Mouse (Mus musculus) mouse trophoblast stem cell (cell line): ENCODE measurements around the gene Nipbl.

Experiments
- in situ Hi-C, 2 experiments: fragments of 300-500 bp; cut with MseI, MboI; formaldehyde crosslinking; loops; 2 replicates in 1 of 2; 3 replicates in 1 of 2; pipeline ENCODE4 v1.15.1; 2025

Nipbl gene

DNA sequence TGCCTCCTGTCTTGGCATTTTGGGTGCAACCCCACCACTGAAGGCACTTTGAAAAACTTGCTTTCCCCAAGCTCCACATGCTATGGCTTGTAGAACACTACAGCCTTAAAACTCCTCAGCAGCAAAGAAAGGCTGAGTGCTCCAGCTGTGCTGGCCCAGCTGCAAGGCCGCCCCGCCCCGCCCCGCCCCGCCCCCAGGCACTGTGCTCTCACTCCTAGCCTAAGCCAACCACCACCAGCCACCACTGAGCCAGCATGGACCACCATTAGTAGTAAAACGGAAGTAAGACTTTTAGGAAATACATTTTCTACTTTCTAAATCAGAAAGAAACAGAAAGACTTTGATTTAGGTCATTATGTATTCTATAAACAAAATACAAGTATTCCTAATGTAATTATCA lies 23.4 kb downstream of the Nipbl start:
- in situ Hi-C loops, result no loop called here

DNA sequence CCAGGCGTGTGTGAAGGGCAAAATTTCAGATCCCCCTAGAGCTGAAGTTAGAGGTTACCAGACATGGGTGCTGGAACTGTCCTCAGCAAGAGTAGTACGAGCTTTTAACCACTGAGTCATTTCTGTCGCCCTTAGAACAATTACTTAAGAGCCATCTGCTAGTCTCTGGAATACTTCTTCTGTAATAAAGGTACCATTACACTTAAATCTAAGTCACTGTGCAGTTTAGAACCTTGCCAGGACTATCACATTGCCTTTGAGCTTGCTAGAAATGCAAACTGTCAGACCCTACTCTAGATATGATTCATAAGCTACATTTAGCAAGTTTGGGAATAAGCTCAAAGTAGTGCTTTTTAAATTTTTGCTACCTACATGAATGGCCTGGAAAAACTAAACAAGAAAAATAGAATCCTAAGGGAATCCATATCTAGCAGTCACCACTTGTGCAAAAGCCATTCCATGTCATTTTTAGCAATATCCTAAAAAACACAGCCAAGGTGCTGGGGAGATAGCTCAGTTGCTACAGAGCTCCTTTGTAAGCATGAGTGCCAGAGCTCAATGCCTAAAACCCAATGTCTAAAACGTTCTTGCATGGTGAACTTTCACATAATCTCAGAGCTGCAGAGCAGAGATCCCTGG lies 27.6 kb downstream of the Nipbl start:
- in situ Hi-C loops, result no loop called here

DNA sequence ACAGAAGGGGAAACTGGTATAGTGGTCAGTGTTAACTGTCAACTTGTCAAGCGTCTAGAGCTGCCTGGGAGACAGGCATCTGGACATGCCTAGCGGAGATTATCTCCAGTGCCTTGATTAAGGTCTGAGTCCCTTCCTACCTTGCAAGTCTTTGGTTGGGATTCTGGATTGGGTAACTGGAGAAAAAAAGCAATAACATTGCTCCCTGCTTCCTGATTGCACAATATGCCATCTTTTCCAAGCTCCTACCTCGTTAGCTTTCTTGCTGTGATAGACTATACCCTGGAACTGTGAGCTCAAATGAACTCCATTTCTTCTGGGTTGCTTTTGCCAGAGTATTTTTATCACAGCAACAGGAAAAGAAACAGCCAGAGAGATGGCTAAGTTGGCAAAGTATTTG lies 30.9 kb downstream of the Nipbl start:
- in situ Hi-C loops, result no loop called here

DNA sequence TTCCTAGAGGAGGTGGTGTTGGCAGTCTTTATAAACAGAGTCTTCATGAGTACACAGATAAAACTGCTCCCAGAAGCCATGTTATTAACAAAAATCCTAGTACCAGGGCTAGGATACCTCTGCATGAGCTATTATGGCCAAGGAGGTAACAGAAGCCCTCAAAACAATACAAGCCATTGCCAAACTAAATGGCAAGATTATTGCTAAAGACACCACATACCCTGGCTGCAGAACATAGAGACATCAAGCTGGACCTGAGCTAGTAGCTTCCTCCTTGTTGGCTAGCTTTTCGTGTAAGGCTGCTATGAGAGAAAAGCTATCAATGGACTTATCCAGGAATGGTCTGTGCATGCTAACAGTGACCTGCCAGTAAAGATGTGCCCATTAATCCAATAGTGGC lies 32.4 kb downstream of the Nipbl start:
- in situ Hi-C loops, result no loop called here

DNA sequence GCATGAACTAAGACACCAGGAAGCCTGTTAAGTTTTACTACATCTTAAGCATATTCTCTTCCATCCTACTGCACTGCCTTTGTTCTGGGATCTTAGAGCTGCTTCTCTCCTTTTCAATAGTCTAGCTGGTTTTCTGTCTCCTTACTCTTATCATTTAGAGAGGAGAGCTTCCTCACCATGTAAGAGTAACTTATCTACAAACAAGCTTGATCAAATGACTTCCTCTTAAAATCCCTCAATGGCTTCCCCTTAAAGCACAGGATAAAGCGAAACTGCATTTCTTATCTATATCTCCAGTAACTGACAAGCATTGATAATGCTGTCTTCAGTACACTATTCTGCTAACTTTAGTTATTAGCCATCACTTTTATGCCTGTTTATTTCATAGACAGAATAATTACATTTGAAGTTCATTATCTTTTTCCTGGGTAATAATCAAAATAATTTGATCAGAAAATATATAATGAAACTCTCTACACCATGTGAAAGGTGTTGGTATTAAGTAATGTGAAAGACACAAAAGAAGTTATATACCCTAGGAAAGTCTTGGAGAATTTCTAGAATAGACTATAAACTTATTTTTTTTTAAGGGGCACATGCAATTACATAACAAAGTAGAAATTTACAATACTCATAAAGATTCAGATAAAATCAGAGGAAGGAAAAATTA lies 33.0 kb downstream of the Nipbl start:
- in situ Hi-C loops, result no loop called here

DNA sequence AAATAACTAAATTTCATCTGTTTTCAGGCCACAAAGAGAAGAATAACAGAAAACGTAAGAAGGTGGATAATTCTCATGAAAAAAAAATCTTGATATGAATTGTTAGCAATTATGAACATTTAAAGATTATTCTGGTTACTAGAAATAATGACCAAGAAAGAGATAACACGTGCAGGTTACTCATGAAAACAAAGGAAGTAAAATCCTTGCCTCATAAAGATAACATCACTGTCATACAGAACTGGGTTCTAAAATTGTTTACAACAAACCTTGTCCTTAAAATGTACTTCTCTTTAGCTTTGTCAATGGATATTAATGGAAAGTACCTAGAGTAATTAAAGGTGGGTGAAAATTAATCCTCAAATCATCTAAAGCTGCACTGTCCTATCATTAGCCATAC lies 37.2 kb downstream of the Nipbl start:
- in situ Hi-C loops, result no loop called here

DNA sequence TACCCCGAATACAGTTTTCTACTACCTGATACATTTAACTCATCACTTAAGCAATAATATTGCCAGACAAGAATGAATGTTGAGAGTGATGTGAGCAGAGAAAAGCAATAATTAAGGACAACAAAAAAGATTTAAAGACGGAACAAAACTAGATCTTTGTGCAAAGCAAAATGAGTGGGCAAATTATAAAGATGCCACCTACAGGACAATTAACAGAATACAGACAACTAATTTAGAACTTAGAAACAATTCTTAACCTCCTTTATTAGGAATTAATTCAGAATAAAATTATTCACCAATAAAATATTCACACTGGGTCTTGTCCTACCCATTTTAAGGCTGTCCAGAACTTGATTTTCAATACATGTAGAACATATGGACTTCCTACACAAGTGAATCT lies 38.0 kb downstream of the Nipbl start:
- in situ Hi-C loops, result no loop called here

DNA sequence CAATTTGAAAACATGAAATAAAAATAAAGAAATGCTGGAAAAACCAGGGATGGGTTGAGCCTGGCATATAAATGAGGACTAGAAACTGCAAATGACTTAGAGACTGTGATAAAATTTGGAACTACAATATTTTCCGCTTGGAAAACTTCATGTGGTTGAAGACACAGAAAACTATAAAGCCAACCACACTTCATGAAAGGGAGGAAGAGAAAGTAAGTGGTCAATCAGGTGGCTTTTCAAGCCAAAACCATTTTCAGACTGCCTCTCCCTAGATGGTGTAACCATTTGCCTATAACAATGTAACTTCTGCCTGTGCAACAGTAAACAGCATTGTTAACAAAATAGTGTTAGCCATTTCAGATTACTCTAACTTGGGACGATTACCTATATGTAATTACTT lies 41.7 kb downstream of the Nipbl start:
- in situ Hi-C loops, result no loop called here

DNA sequence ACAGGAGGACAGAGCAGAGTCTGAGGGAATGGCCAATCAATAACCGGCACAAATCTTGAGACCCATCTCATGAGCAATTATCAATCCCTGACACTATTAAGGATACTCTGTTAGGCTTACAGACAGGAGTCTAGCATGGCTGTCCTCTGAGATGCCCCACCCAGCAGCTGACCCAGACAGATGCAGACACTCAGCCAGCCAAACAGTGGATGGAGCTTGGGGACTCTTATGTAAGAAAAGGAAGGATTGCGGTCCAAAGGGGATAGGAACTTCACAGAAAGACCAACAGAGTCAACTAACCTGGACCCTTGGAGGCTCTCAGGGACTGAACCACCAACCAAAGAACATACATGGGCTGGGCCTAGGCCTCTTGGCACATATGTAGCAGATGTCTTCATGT lies 42.7 kb downstream of the Nipbl start:
- in situ Hi-C loops, result no loop called here

DNA sequence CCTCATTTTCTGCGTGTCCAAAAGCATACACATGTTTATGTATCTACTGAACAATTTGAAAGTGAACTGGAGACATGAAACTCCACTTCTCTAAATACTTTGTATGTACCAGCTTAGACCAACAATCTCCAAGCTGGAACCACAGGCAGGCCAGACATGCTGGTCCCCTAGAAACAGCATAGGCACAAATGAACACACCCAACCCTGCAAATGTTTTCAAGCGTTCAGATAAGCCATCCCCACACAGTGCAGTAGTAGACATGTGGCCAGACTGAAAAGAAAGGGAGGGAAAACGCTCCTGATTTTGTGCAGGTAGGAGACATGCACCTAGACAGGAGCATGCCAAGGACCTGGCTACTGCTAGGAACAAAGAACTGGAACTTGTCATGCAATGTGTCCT lies 52.5 kb downstream of the Nipbl start:
- in situ Hi-C loops, result no loop called here

DNA sequence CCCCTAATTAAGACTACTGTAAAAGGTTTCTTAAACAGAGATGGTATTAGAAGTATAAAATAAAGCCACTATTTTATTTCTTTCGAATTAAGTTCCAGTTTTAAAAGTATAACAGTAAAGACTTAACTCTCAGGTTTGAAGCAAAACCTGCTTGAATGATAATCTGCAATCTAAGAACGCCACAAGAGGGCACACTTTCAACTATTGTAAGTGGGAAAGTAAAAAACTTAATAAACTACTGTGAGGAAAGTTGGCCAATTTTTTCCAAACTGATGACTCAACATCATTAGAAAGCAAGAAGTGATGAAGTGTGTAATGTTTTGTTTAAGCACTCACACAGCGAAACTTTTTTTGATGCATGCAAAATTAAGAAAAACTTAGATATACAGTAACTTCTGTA lies 62.0 kb downstream of the Nipbl start:
- in situ Hi-C loops, result no loop called here

DNA sequence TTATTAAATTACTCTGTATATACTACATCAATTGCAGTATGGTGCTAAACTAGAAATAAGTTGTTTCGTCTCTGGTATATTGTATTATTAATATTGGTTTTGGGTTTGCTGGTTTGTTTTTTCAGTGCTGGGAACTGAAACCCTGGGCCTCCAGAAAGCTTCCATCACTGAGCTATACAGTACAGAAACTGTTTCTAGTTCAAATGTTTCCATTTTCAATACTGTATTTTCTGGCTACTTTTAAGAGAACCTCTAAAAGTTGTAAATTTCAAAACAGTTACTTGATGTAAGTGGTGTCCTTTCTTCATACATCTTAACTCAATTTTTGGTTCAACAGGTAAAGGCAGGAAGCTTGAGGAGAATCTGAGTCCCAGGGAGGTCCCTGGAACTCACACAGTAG lies 68.6 kb downstream of the Nipbl start:
- in situ Hi-C loops, result no loop called here

DNA sequence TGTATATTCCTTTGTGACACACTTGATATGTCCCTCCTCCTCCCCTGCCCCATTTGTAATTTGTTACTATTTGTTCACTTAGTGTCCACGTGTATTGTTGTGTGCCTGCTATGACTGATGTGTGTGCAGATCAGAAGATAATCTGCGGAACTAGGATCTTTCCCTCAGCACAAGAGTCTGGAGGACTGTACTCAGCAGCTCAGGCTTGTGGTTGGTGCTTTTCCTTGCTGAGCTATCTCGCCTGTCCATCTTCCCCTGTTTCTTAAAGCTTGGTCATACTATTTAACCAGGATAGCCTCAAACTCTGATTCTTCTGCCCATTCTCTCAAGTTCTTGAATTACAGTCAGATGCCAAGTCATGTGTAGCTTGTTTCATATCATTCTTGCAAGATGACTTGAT lies 69.5 kb downstream of the Nipbl start:
- in situ Hi-C loops, result no loop called here

DNA sequence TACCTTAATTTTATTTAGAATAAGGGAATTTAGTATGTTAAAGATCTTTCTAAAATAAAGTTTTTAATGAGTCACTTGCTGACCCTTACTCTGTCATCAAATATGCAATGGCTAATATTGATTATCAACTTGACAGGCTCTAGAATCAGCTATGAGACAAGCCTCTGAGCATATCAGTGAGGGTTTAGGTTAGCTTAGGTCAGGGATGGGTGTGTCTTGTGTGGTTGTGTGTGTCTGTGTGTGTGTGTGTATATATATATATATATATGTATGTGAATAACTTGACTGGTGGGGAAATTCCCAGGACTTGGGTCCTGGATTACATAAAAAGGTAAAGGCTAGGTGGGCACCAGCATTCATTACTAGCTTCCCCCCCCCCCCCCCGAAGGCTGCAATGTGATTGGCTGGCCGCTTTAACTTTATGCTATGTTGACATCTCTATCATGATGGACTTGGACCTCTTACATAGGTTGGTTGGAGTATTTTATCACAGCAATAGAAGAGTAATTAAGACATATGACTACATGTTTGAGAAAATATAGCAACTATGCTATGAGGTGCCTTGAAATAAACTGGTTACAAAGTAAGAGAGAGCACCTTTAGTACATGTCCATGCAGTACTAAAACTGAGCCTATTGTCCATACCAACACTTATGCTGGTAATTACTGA lies 97.0 kb downstream of the Nipbl start:
- in situ Hi-C loops, result no loop called here

DNA sequence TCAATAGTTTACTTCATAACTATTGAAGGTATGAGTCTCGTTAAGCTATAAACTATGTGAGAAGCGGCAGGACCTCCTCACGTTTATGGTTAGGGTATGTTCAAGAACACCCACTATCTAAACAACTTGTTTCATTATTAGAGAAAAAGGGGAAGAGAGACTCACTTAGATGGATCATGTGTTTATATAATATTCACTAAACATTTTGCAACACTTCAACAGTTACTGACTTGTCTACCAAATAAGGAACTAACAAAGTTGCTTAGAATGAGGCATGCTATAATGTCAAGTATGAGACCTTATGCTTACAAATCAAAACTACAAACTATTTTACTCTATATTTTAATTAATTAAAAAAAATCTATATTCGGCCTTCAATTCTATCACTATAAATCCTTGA lies 103.7 kb downstream of the Nipbl start:
- in situ Hi-C loops, result no loop called here

DNA sequence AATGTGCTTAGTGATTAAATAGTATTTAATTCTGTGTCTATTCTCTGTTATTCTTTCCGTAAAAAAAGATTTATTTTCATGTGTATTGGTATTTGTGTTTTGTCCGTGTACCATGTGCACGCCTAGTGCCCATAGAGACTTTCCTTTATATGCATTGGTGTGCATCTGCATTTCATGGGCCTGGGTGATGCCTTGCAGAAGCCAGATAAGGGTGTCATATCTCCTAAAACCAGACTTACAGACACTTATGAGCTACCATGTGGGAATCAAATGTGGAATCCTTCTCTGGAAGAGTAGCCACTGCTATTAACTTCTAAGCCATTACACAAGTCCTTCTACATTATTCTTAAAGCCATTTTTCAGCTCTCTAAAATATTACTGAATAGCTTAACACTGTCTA lies 112.7 kb downstream of the Nipbl start:
- in situ Hi-C loops, result no loop called here

DNA sequence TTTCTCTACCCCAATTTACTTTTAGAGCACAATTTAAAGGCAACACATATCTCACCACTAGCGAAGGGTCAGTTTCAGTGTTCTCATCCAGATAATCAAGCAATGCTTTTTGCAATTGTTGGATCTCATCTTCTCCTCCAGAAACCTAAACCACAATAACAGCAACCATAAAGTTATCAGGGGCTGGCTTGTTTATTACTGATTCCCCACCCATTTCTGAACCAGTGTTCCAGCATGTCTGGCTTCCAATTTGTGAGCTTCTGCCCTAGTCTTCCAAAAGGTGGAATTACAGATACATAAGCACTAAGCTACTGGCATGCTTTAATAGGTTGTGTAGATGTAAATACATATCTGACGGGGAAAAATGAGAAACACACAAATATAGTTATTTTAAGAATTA lies 118.6 kb downstream of the Nipbl start:
- in situ Hi-C loops, result no loop called here

DNA sequence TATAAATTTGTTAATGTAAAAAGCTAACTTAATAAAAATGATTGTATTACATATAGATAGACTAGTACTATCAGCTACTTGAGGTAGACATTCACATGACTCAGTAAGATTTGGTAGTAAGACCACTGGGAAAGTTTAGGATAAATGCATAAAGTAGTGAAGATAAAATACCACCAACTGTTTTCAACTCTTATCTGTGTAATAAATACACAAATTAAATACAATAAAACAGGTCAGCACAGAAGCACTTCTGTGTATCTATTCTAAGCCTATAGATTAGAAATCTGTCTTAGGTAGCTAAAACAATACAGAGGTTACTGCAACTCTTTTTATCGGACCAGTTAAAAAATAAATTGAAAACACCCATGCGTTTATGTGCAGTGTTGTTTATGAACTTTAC lies 119.4 kb downstream of the Nipbl start:
- in situ Hi-C loops, result no loop called here

DNA sequence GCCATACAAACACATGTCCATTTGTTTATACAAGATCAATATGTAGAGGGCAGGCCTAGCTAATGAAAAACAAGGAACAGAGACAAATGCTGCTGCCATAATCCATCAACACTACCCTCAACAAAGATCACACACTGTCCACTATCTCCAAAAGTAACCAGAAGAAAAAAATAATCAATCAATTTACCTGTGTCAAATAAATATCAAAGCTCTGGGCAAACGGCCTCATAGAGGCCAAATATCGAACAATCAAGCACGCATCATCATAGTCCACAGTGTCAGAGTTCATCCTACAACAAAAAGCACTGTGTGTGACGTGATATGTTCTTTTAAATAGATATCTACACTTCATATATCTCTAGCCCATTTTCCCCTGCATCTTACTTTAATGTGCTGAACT lies 120.2 kb downstream of the Nipbl start:
- in situ Hi-C loops, result no loop called here

DNA sequence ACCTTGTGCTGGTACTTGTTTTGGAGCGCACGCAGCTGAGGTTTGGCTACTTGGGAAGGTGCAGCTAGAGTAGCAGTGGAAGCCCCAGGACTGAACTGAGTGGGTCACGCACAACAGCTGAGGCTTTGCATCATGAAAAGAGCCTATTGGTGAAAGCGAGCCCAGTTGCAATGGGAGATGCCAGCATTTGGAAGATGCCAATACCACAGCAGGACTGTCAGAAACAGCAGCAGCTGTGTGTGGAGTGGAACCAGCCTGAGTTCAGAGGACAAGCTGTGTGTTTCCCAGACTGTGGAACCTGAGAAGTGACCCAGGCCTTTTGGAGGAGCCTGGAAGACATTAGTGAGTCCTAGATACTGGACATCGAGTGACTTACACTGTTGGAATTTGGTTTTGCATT lies 122.8 kb downstream of the Nipbl start:
- in situ Hi-C loops, result no loop called here

DNA sequence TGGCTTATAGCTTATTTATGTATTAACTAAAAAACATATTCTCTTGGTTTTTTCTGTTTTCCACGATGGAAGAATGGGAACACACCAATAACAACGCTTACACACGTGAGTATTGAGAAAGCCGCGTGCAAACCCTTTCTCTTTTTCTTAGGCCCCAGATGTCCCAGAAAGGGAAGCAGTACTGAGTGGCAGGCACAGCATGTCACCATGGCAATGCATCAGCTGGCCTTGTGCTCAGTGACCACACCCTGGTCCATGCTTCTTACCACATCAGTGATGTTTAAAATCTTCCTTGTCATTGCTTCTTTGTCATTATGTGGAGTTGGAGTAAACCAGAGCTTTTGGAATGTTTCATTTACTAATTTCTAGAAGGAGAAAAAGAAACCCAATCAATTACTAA lies 125.1 kb downstream of the Nipbl start:
- in situ Hi-C loops, result no loop called here

DNA sequence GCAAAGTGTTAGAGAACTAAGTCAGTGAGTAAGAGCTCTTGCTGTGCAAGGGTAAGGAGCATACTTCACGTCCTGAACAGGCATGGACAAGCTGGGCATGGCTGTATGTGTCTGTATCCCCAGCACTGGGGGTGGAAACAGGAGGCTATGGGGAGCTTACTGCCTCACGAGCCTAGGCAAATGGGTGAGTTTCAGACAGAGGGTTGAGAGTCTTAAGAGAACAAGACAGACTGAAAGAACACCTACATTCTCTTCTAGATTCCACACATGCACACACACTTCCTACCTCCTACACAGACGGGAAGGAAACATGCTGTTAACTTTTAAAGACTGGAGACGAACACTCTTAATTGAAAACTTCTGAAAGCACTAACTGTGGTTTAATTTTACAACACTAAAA lies 126.9 kb downstream of the Nipbl start:
- in situ Hi-C loops, result no loop called here

DNA sequence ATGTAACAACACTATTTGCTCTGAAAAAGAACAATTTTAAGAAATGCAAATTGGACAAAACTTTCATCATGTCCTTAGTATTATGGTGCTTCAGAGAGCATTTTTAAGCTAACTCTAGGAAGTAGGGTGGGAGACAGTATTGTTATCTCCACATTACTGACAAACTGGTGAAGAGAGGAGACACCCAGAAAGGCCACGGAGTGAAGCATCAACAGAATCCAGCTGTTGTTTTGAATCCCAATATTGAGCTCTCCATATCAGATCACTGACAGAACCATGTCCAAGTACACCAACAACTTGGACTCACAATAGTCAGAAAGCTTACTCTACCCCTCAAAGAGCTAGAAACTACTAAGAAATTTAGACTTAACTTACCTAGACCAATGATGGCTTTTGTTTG lies 138.8 kb downstream of the Nipbl start:
- in situ Hi-C loops, result no loop called here
